Mouse (Mus musculus) retina, embryonic 14.5 days (tissue): ENCODE data around the gene Tmc3.
A peak's percentile ranks its signal among the peaks of the same experiment; 100 is the strongest.

Experiments used
- DNase-seq: peaks from one replicate; pipeline ENCODE4 v3.0.0-alpha.2; 2015; ENCODE audit warnings: low spot score

Gene Tmc3

DNA sequence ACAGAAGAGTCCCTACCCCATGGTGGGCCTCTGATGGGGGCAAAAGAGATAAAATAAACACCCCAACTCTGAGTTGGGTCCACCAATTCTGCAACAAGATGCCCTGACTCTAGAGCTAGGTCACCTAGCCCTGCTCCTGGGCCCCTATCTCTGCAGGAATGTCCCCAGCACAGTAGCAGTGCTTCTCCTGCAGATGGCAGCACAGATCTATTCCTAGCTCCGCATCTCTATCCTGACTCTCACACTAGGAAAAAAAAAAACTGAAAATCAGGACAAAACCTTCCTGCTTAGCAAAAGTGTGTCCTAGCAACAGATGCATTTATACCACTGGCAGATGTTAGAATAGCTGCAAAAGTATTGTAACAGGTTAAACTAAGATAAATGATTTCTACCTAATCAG, 84.0 kb downstream of the Tmc3 start:
- peak; percentile 78 for DNase-seq

DNA sequence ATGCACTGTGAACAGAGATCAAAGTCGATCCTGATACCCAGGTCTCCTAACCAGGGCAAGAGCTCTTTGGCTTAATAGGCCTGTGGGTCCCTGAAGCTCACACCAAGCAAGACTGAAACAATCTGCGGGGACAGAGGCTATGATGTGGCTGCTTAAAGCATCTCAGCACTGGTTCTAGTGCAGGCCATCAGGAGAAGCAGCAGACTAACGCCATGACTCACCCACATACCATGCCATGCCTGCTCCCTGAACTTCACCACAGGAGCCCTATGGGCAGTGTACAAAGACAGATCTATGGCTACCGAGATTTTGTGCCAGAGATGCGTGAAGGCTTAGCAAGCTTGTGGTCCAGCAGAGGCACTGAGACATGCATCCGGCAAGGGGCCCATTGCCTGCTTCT, 86.8 kb downstream of the Tmc3 start:
- DNase-seq: no peak
